Mouse (Mus musculus): ENCODE data around the gene Pom121l2. TPM values are rescaled to one million over a fixed set of nuclear protein-coding genes. Genes with fewer than 3 reads are reported as not detected.

Gene Pom121l2
- polyA plus RNA-seq, 1 experiment, result 0.23 TPM

GRCm38 (mm10) chr13:22037415-22037814 lies 56.4 kb downstream of the Pom121l2 start:
- Histone ChIP-seq H3K27ac (ENCODE audit: insufficient read depth, low read length) (no peak overlapping the region), H3K4me1 (ENCODE audit: control insufficient read depth, insufficient read depth, low read length) (peaks cover 6% of the 10 kb centered on the region; the same call in 1 of the 2 replicates), H3K4me3 (ENCODE audit: insufficient read depth, low read length) (no peak overlapping the region)
- TF ChIP-seq CTCF (IDR thresholded peaks at IDR 0.05; ENCODE audit: borderline replicate concordance, insufficient read depth, low read length) (no peak), POLR2A (IDR thresholded peaks at IDR 0.05; ENCODE audit: low read depth, low read length) (no peak)

Other genes starting within 250 kb of the Pom121l2 start
- gene Hist1h4j, start 246.1 kb upstream of the Pom121l2 start, polyA plus RNA-seq (2011; ENCODE audit: insufficient read length, low read depth, missing spikeins), result 2.6 and 4.1 TPM in 2 replicates
- 1.9 and 7.3 TPM in 2 replicates for gene Hist1h4k, start 230.7 kb upstream of the Pom121l2 start, polyA plus RNA-seq (2011; ENCODE audit: insufficient read length, low read depth, missing spikeins)
- 5.3 TPM in 1 of 2 replicates, not detected in the other for gene Hist1h2ak, start 227.4 kb upstream of the Pom121l2 start, polyA plus RNA-seq (2011; ENCODE audit: insufficient read length, low read depth, missing spikeins)
- gene Hist1h2bn, start 227.1 kb upstream of the Pom121l2 start, polyA plus RNA-seq (2011; ENCODE audit: insufficient read length, low read depth, missing spikeins), result 2.4 and 9.6 TPM in 2 replicates
- gene Hist1h1b, start 200.6 kb upstream of the Pom121l2 start, polyA plus RNA-seq (2011; ENCODE audit: insufficient read length, low read depth, missing spikeins), result 2.3 and 7.8 TPM in 2 replicates
- 4.3 and 8.6 TPM in 2 replicates for gene Hist1h3i, start 197.8 kb upstream of the Pom121l2 start, polyA plus RNA-seq (2011; ENCODE audit: insufficient read length, low read depth, missing spikeins)
- gene Hist1h2an, start 194.0 kb upstream of the Pom121l2 start, polyA plus RNA-seq (2011; ENCODE audit: insufficient read length, low read depth, missing spikeins), result not detected in 2 replicates
- 1.0 TPM in 1 of 2 replicates, not detected in the other for gene Hist1h2bp, start 193.7 kb upstream of the Pom121l2 start, polyA plus RNA-seq (2011; ENCODE audit: insufficient read length, low read depth, missing spikeins)
- gene Hist1h2bq, start 171.0 kb upstream of the Pom121l2 start, polyA plus RNA-seq (2011; ENCODE audit: insufficient read length, low read depth, missing spikeins), result 1.0 and 2.3 TPM in 2 replicates
- gene Hist1h2ao, start 170.7 kb upstream of the Pom121l2 start, polyA plus RNA-seq (2011; ENCODE audit: insufficient read length, low read depth, missing spikeins), result not detected in 2 replicates
- gene Hist1h4m, start 169.4 kb upstream of the Pom121l2 start, polyA plus RNA-seq (2011; ENCODE audit: insufficient read length, low read depth, missing spikeins), result not detected in 2 replicates
- 18.9 and 28.6 TPM in 2 replicates for gene Hist1h4n, start 149.0 kb upstream of the Pom121l2 start, polyA plus RNA-seq (2011; ENCODE audit: insufficient read length, low read depth, missing spikeins)
- gene Hist1h2ap, start 147.7 kb upstream of the Pom121l2 start, polyA plus RNA-seq (2011; ENCODE audit: insufficient read length, low read depth, missing spikeins), result 18.2 and 27.0 TPM in 2 replicates
- 1.9 TPM in 1 of 2 replicates, not detected in the other for gene Hist1h2br, start 147.5 kb upstream of the Pom121l2 start, polyA plus RNA-seq (2011; ENCODE audit: insufficient read length, low read depth, missing spikeins)
- gene Zfp184, start 36.1 kb upstream of the Pom121l2 start, polyA plus RNA-seq (2011; ENCODE audit: insufficient read length, low read depth, missing spikeins), result 2.9 and 5.0 TPM in 2 replicates
- 0.37 and 0.98 TPM in 2 replicates for gene Prss16, start 28.5 kb downstream of the Pom121l2 start, polyA plus RNA-seq (2011; ENCODE audit: insufficient read length, low read depth, missing spikeins)
- gene Hist1h2ah, start 54.4 kb downstream of the Pom121l2 start, polyA plus RNA-seq (2011; ENCODE audit: insufficient read length, low read depth, missing spikeins), result 1.3 TPM in 1 of 2 replicates, not detected in the other
- gene Hist1h2bk, start 54.7 kb downstream of the Pom121l2 start, polyA plus RNA-seq (2011; ENCODE audit: insufficient read length, low read depth, missing spikeins), result 16.3 and 22.3 TPM in 2 replicates
- 5.6 and 9.1 TPM in 2 replicates for gene Hist1h4i, start 60.2 kb downstream of the Pom121l2 start, polyA plus RNA-seq (2011; ENCODE audit: insufficient read length, low read depth, missing spikeins)
- gene Hist1h2ag, start 61.8 kb downstream of the Pom121l2 start, polyA plus RNA-seq (2011; ENCODE audit: insufficient read length, low read depth, missing spikeins), result 2.6 TPM in 1 of 2 replicates, not detected in the other
- gene Hist1h2bj, start 62.0 kb downstream of the Pom121l2 start, polyA plus RNA-seq (2011; ENCODE audit: insufficient read length, low read depth, missing spikeins), result 4.1 and 8.4 TPM in 2 replicates
- gene Vmn1r188, start 103.2 kb downstream of the Pom121l2 start, polyA plus RNA-seq (2011; ENCODE audit: insufficient read length, low read depth, missing spikeins), result not detected in 2 replicates
- not detected in 2 replicates for gene Vmn1r189, start 124.6 kb downstream of the Pom121l2 start, polyA plus RNA-seq (2011; ENCODE audit: insufficient read length, low read depth, missing spikeins)
- gene Vmn1r191, start 202.8 kb downstream of the Pom121l2 start, polyA plus RNA-seq (2011; ENCODE audit: insufficient read length, low read depth, missing spikeins), result not detected in 2 replicates
- gene Vmn1r192, start 209.9 kb downstream of the Pom121l2 start, polyA plus RNA-seq (2011; ENCODE audit: insufficient read length, low read depth, missing spikeins), result not detected in 2 replicates
- not detected in 2 replicates for gene Vmn1r193, start 242.0 kb downstream of the Pom121l2 start, polyA plus RNA-seq (2011; ENCODE audit: insufficient read length, low read depth, missing spikeins)